ENCODE assay signal across 1 mouse cellular context in the genomic region with DNA sequence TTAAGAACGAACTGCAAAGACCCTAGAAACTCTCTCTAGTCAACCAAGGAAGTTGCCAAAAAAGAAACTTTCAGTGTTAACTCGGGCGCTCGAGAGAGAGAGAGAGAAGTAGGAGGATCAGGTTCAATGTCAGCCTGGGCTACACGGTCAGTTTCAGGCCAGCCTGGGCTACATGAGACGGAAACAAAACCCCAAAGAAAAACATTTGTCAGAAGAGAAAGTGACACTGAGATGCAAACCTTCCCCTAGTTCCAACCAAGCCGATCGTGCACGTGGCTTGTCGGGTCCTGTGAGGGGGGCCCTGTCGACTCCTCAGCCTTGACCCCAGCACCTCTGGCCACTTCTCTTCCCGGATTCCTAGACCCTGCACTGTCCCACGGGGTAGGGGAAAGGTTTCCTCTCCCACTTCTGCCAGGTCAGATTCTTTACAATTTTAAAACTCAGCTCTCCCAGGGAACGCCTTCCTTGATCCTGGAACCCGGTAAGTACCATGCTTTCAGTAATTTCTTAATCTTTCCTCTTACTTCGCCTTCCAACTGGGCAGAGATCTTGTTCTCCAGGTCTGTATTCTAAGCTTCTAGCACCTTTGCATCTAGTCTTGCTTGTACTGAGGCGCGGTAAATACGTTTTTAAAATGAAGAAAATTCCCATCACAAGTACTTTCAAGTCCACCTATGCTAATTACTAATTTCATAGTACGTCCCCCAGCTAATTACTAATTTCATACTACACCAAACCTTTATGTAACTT.
TF ChIP-seq lines count a peak whose summit lies in the region.

A gene (plus strand): TSS at position 273 of the 750 bp plus-strand sequence.

TF ChIP-seq in MEL, 35 proteins besides CTCF, POLR2A, EP300 and RAD21 (continued from another document):
- TF ChIP-seq MYC (IDR thresholded peaks at IDR 0.05; ENCODE audit: low read depth, low read length) (peak; percentile 71), CHD1 (IDR thresholded peaks at IDR 0.05; ENCODE audit: low read depth, low read length) (peak; percentile 94), JUND (IDR thresholded peaks at IDR 0.05; ENCODE audit: low read depth, low read length) (peak; percentile 49; the same call in 1 of the 2 replicates), SMC3 (IDR thresholded peaks at IDR 0.05; ENCODE audit: low read depth, low read length) (0 out of 2 replicates have a peak, but pooled peaks have one; percentile 18), TCF12 (IDR thresholded peaks at IDR 0.05; ENCODE audit: low read depth, low read length) (peak; percentile 26; the same call in 1 of the 2 replicates), ETS1 (IDR thresholded peaks at IDR 0.05; ENCODE audit: low read depth, low read length) (0 out of 2 replicates have a peak, but pooled peaks have one; percentile 13), ELF1 (IDR thresholded peaks at IDR 0.05; ENCODE audit: low read depth, low read length) (0 out of 2 replicates have a peak, but pooled peaks have one; percentile 26), POLR2AphosphoS5 (IDR thresholded peaks at IDR 0.05; ENCODE audit: borderline replicate concordance, low read depth, low read length) (no peak), ZKSCAN1 (IDR thresholded peaks at IDR 0.05; ENCODE audit: low read depth, low read length) (no peak), TAL1 (IDR thresholded peaks at IDR 0.05; ENCODE audit: low read length) (no peak), E2F4 (IDR thresholded peaks at IDR 0.05; ENCODE audit: borderline replicate concordance, low read depth, low read length) (no peak), GABPA (IDR thresholded peaks at IDR 0.05; ENCODE audit: low read depth, low read length) (no peak), USF1 (IDR thresholded peaks at IDR 0.05; ENCODE audit: low read depth, low read length) (peak; percentile 39; the same call in 1 of the 2 replicates), ZNF384 (IDR thresholded peaks at IDR 0.05; ENCODE audit: low read depth, low read length) (no peak), MAX (IDR thresholded peaks at IDR 0.05; ENCODE audit: low read length) (peak; percentile 77)
